Mouse (Mus musculus): Measurements from ENCODE around the gene Grik5. TPM values are rescaled to one million over a fixed set of nuclear protein-coding genes. Genes with fewer than 3 reads are reported as not detected.
A peak's percentile ranks its signal among the peaks of the same experiment; 100 is the strongest.

The Grik5 gene
- total RNA-seq (2014; fragmentation: Nextera tagmentation), result 5.0 and 9.4 TPM in 2 replicates
- total RNA-seq (2017), result 0.72 and 1.8 TPM in 2 replicates

- no peak for ATAC-seq (replicated peaks; ENCODE audit: poor library complexity, severe bottlenecking)
These were observed at the start of gene Grik5, which contains the start of gene Zfp574 for GRCm38 (mm10) chr7:25071979-25072715. TSS of gene Grik5 (minus strand) at chr7:25072346. TSS of gene Zfp574 (plus strand) at chr7:25072567.

- no peak for ATAC-seq (replicated peaks; ENCODE audit: poor library complexity, severe bottlenecking)
These were observed 49.2 kb upstream of the Grik5 start for GRCm38 (mm10) chr7:25121240-25121786.

- ATAC-seq (replicated peaks; ENCODE audit: poor library complexity, severe bottlenecking), result peak; percentile 83
These were observed 48.1 kb upstream of the Grik5 start for GRCm38 (mm10) chr7:25120061-25120834.

- ATAC-seq (replicated peaks; ENCODE audit: poor library complexity, severe bottlenecking), result no peak
These were observed 40.9 kb upstream of the Grik5 start for GRCm38 (mm10) chr7:25112956-25113603.

GRCm38 (mm10) chr7:25112178-25112955, 40.2 kb upstream of the Grik5 start:
- no peak for ATAC-seq (replicated peaks; ENCODE audit: poor library complexity, severe bottlenecking)

GRCm38 (mm10) chr7:25110336-25110735, 38.2 kb upstream of the Grik5 start:
- ATAC-seq (replicated peaks; ENCODE audit: poor library complexity, severe bottlenecking), result no peak

GRCm38 (mm10) chr7:25109355-25109754, 37.2 kb upstream of the Grik5 start:
- no peak for ATAC-seq (replicated peaks; ENCODE audit: poor library complexity, severe bottlenecking)

GRCm38 (mm10) chr7:25106790-25107502, 34.8 kb upstream of the Grik5 start:
- peak; percentile 75 for ATAC-seq (replicated peaks; ENCODE audit: poor library complexity, severe bottlenecking)

- peak; percentile 83 for ATAC-seq (replicated peaks; ENCODE audit: poor library complexity, severe bottlenecking)
These were observed 33.4 kb upstream of the Grik5 start for GRCm38 (mm10) chr7:25105411-25106160.

- ATAC-seq (replicated peaks; ENCODE audit: poor library complexity, severe bottlenecking), result no peak
These were observed 27.4 kb upstream of the Grik5 start for GRCm38 (mm10) chr7:25099581-25099980.

- ATAC-seq (replicated peaks; ENCODE audit: poor library complexity, severe bottlenecking), result no peak
These were observed 26.0 kb upstream of the Grik5 start for GRCm38 (mm10) chr7:25098169-25098568.

- no peak for ATAC-seq (replicated peaks; ENCODE audit: poor library complexity, severe bottlenecking)
These were observed 17.7 kb upstream of the Grik5 start for GRCm38 (mm10) chr7:25089875-25090274.

GRCm38 (mm10) chr7:25088968-25089367, 16.8 kb upstream of the Grik5 start:
- no peak for ATAC-seq (replicated peaks; ENCODE audit: poor library complexity, severe bottlenecking)

GRCm38 (mm10) chr7:25088531-25088930, 16.4 kb upstream of the Grik5 start:
- ATAC-seq (replicated peaks; ENCODE audit: poor library complexity, severe bottlenecking), result no peak

- ATAC-seq (replicated peaks; ENCODE audit: poor library complexity, severe bottlenecking), result no peak
These were observed 15.8 kb upstream of the Grik5 start for GRCm38 (mm10) chr7:25087972-25088371.

- ATAC-seq (replicated peaks; ENCODE audit: poor library complexity, severe bottlenecking), result no peak
These were observed 15.2 kb upstream of the Grik5 start for GRCm38 (mm10) chr7:25087256-25087912.

- ATAC-seq (replicated peaks; ENCODE audit: poor library complexity, severe bottlenecking), result 0 out of 2 replicates have a peak, but pooled peaks have one; percentile 13
These were observed 14.5 kb upstream of the Grik5 start for GRCm38 (mm10) chr7:25086656-25087055.

GRCm38 (mm10) chr7:25084621-25085020, 12.5 kb upstream of the Grik5 start:
- ATAC-seq (replicated peaks; ENCODE audit: poor library complexity, severe bottlenecking), result peak; percentile 70
